Comparison of ENCODE assay signal across 10 mouse cellular contexts in genomic region chr2:26298856-26299230, GRCm38 (mm10). TPM values are rescaled to one million over a fixed set of nuclear protein-coding genes. Genes with fewer than 3 reads are reported as not detected.
A peak's percentile ranks its signal among the peaks of the same experiment; 100 is the strongest.
DNase-seq lines count a peak whose midpoint lies in the region; ATAC-seq and TF ChIP-seq lines count a peak whose summit lies in the region.
"Had no signal": no experiment of that assay in that cellular context is flagged by ENCODE, and none has a peak within 500 bp of the region (broad histone marks: within the 10 kb centered on the region; RNA-seq: fewer than 3 reads in every experiment).

No protein-coding gene starts in this region.

- no peak for ATAC-seq in embryonic facial prominence, embryonic 11.5 days (replicated peaks; ENCODE audit: insufficient number of reproducible peaks, low FRiP score, low TSS enrichment, low read depth)
- peak; percentile 7 for ATAC-seq in hindbrain, postnatal 0 days
- no peak for ATAC-seq in erythroid progenitor cell, adult 5-6 weeks (replicated peaks; ENCODE audit: low FRiP score, poor library complexity, severe bottlenecking)

- 6% methylated on average over 4 of the region's 4 CpGs for WGBS in embryonic facial prominence, embryonic 11.5 days
- 9% methylated on average over 4 of the region's 4 CpGs for WGBS in hindbrain, postnatal 0 days

- peak overlapping the region; percentile 90 for H3K27ac ChIP-seq in layer of hippocampus, adult 2 months
- H3K27ac ChIP-seq in embryonic facial prominence, embryonic 11.5 days (replicated peaks; ENCODE audit: low read depth, low read length), result no peak overlapping the region
- H3K27ac ChIP-seq in hindbrain, postnatal 0 days, result peak overlapping the region; percentile 90
- H3K27ac ChIP-seq: gastrocnemius, adult 2 months had no signal

- peak overlapping the region; percentile 25; the same call in 1 of the 2 replicates for H3K9ac ChIP-seq in embryonic facial prominence, embryonic 11.5 days (replicated peaks; ENCODE audit: low read length)
- peak overlapping the region; percentile 40 for H3K9ac ChIP-seq in hindbrain, postnatal 0 days (replicated peaks; ENCODE audit: low read length)

- H3K4me2 ChIP-seq in embryonic facial prominence, embryonic 11.5 days (ENCODE audit: low read depth, low read length), result no peak overlapping the region
- peak overlapping the region; percentile 24 for H3K4me2 ChIP-seq in hindbrain, postnatal 0 days (ENCODE audit: low read depth, low read length)

- H3K27me3 ChIP-seq in embryonic facial prominence, embryonic 11.5 days (ENCODE audit: control insufficient read depth, insufficient read depth, low read length), result no peaks in the 10 kb centered on the region
- no peaks in the 10 kb centered on the region for H3K27me3 ChIP-seq in hindbrain, postnatal 0 days (ENCODE audit: insufficient read depth, low read length)

- no peaks in the 10 kb centered on the region; the same call in 1 of the 2 replicates for H3K4me1 ChIP-seq in embryonic facial prominence, embryonic 11.5 days (ENCODE audit: control insufficient read depth, insufficient read depth, low read length)
- H3K4me1 ChIP-seq in hindbrain, postnatal 0 days (ENCODE audit: insufficient read depth, low read length), result peaks cover 37% of the 10 kb centered on the region

- no peak for TF ChIP-seq CTCF in layer of hippocampus, adult 2 months (conservative IDR thresholded peaks at IDR 0.05)
- TF ChIP-seq CTCF in hindbrain, postnatal 0 days (IDR thresholded peaks at IDR 0.05; ENCODE audit: low read depth), result no peak

- DNase-seq in layer of hippocampus, adult 2 months (ENCODE audit: low spot score in 2 of 2), result no peak
- DNase-seq in layer of hippocampus, postnatal 10 days (ENCODE audit: low spot score in 2 of 2), result no peak
- DNase-seq in embryonic facial prominence, embryonic 11.5 days (ENCODE audit: low spot score), result no peak
- DNase-seq in hindbrain, postnatal 0 days (ENCODE audit: low spot score), result peak; percentile 40
- DNase-seq in retina, embryonic 14.5 days (ENCODE audit: low spot score), result peak; percentile 71
- no peak for DNase-seq in spleen, adult 12 weeks (ENCODE audit: low spot score)
- no peak for DNase-seq in thymus, postnatal 36 days
- DNase-seq: gastrocnemius, adult 2 months had no signal

- H3K36me3 ChIP-seq in embryonic facial prominence, embryonic 11.5 days (replicated peaks; ENCODE audit: control insufficient read depth, insufficient read depth, low read depth, low read length), result no peaks in the 10 kb centered on the region
- H3K36me3 ChIP-seq in hindbrain, postnatal 0 days (ENCODE audit: insufficient read depth, low read length), result no peaks in the 10 kb centered on the region

- no peak overlapping the region for H3K4me3 ChIP-seq in layer of hippocampus, adult 2 months
- no peak overlapping the region for H3K4me3 ChIP-seq in embryonic facial prominence, embryonic 11.5 days (ENCODE audit: low read depth, low read length)
- H3K4me3 ChIP-seq in hindbrain, postnatal 0 days (ENCODE audit: low read length), result no peak overlapping the region
- H3K4me3 ChIP-seq: gastrocnemius, adult 2 months had no signal

- no peaks in the 10 kb centered on the region for H3K9me3 ChIP-seq in embryonic facial prominence, embryonic 11.5 days (replicated peaks; ENCODE audit: control insufficient read depth, low read length)
- H3K9me3 ChIP-seq in hindbrain, postnatal 0 days (ENCODE audit: low read length), result no peaks in the 10 kb centered on the region

RNA-seq across cellular contexts. Expression of gene Ccdc187, which starts 4.5 kb away (rescaled TPM):
- under 1 TPM; 0.59 to 0.76 TPM for total RNA-seq in layer of hippocampus, adult 2 months (2021)
- 1 to 10 TPM in 1 of 2 experiments, under 1 TPM in 1; 0.78 to 1.1 TPM for total RNA-seq in layer of hippocampus, postnatal 10 days (2021)
- 0.13 TPM in 1 of 2 replicates, not detected in the other for polyA plus RNA-seq in embryonic facial prominence, embryonic 11.5 days (2014; fragmentation: Nextera tagmentation; extraction: Ambion mirVana)
- total RNA-seq in hindbrain, postnatal 0 days (2014; rRNA removed), result 1.3 and 2.7 TPM in 2 replicates
- 0.18 TPM in 2 replicates for polyA plus RNA-seq in hindbrain, postnatal 0 days (2015; fragmentation: Nextera tagmentation; extraction: Ambion mirVana)
- total RNA-seq in erythroid progenitor cell, adult 5-6 weeks (2015; ENCODE audit: low replicate concordance), result not detected in 2 replicates
- total RNA-seq in erythroid progenitor cell, adult 5-6 weeks (2017; ENCODE audit: low replicate concordance), result not detected in 2 replicates
- total RNA-seq: gastrocnemius, adult 2 months; MEL had no signal

RNA-seq across cellular contexts. Expression of gene Gpsm1, which starts 16.5 kb away (rescaled TPM):
- 10 to 100 TPM; 36.6 to 40.7 TPM for total RNA-seq in layer of hippocampus, adult 2 months (2021)
- 10 to 100 TPM; 83.7 to 84.2 TPM for total RNA-seq in layer of hippocampus, postnatal 10 days (2021)
- polyA plus RNA-seq in embryonic facial prominence, embryonic 11.5 days (2014; fragmentation: Nextera tagmentation; extraction: Ambion mirVana), result 31.7 and 39.9 TPM in 2 replicates
- 310 and 330 TPM in 2 replicates for total RNA-seq in hindbrain, postnatal 0 days (2014; rRNA removed)
- 147 and 155 TPM in 2 replicates for polyA plus RNA-seq in hindbrain, postnatal 0 days (2015; fragmentation: Nextera tagmentation; extraction: Ambion mirVana)
- not detected in 2 replicates for total RNA-seq in erythroid progenitor cell, adult 5-6 weeks (2015; ENCODE audit: low replicate concordance)
- total RNA-seq in erythroid progenitor cell, adult 5-6 weeks (2017; ENCODE audit: low replicate concordance), result 0.13 and 1.4 TPM in 2 replicates

RNA-seq across cellular contexts. Expression of gene Dnlz, which starts 53.1 kb away (rescaled TPM):
- 10 to 100 TPM; 26.5 to 27.2 TPM for total RNA-seq in layer of hippocampus, adult 2 months (2021)
- 10 to 100 TPM; 26.6 to 27.1 TPM for total RNA-seq in layer of hippocampus, postnatal 10 days (2021)
- 25.1 and 29.8 TPM in 2 replicates for polyA plus RNA-seq in embryonic facial prominence, embryonic 11.5 days (2014; fragmentation: Nextera tagmentation; extraction: Ambion mirVana)
- 38.2 and 38.5 TPM in 2 replicates for total RNA-seq in hindbrain, postnatal 0 days (2014; rRNA removed)
- 25.6 and 28.2 TPM in 2 replicates for polyA plus RNA-seq in hindbrain, postnatal 0 days (2015; fragmentation: Nextera tagmentation; extraction: Ambion mirVana)
- total RNA-seq in erythroid progenitor cell, adult 5-6 weeks (2015; ENCODE audit: low replicate concordance), result 0.72 and 0.84 TPM in 2 replicates
- 1.8 and 2.7 TPM in 2 replicates for total RNA-seq in erythroid progenitor cell, adult 5-6 weeks (2017; ENCODE audit: low replicate concordance)

Comparison
In these comparisons a context has a peak if more than half of its experiments do, and no peak if none do; other contexts are left out.
1. DNase-seq: peak in hindbrain, postnatal 0 days (single experiment) and retina, embryonic 14.5 days (single experiment); none in layer of hippocampus, adult 2 months (0 of 2), layer of hippocampus, postnatal 10 days (0 of 2), embryonic facial prominence, embryonic 11.5 days (single experiment), spleen, adult 12 weeks (single experiment) and thymus, postnatal 36 days (0 of 2).
2. RNA of gene Gpsm1, which starts 16.5 kb away (total RNA-seq): 310 to 330 TPM in hindbrain, postnatal 0 days, 83.7 to 84.2 TPM in layer of hippocampus, postnatal 10 days and 36.6 to 40.7 TPM in layer of hippocampus, adult 2 months; 0.13 to 1.4 TPM in erythroid progenitor cell, adult 5-6 weeks; every median in the first group is over 10 times any median in the second.
3. RNA of gene Dnlz, which starts 53.1 kb away (total RNA-seq): 38.2 to 38.5 TPM in hindbrain, postnatal 0 days, 26.5 to 27.2 TPM in layer of hippocampus, adult 2 months and 26.6 to 27.1 TPM in layer of hippocampus, postnatal 10 days; 0.72 to 2.7 TPM in erythroid progenitor cell, adult 5-6 weeks; every median in the first group is over 4 times any median in the second.